Mouse (Mus musculus): ENCODE measurements around the gene Grb10.
A peak's percentile ranks its signal among the peaks of the same experiment; 100 is the strongest.

Gene Grb10

DNA sequence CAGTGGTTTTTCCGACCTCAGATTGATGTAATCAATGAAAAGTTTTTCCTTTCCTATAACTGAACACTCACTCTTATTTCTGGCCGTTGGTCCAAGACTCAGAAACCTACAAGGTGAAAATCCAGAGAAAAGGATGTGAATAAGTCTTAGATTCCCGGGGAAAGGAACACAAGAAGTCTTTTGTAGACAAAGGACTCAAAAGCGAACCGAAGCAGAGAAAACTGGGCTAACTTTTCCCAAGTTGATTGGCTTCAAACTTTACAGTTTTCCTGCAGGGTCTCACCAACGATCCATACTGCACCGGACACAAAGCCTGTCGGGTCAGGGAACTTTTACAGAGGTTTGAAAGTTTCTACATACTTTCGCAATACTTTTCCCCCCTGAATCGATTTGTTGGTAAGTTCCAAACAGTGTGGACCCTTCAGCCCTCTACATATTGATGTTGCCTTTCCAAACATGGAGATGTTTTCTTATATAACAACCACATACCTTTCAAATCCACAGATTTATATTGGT, at the start of gene Grb10:
Gene Grb10, minus strand, starts transcription at position 214 of the 516 bp plus-strand sequence.
- DNase-seq = no peak

DNA sequence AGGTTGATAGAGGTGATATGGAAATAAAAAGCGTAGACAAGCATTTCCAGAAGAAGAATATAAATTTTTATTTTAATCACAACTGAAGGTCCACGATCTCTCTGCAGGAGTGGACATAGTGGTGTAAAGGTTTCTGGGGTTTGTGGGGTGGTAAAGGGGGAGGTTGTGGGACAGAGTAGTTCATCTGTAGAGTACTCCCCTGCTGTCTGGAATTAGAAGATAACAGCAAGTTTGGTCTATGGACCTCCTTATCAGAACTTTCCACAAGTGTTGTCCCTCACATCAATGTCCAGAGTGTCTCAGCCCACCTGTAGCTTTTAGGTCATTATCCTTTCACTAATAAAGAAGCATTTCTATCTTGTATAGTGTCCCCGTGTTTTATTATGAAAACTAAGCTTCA, 43.2 kb upstream of the Grb10 start:
- DNase-seq = no peak

DNA sequence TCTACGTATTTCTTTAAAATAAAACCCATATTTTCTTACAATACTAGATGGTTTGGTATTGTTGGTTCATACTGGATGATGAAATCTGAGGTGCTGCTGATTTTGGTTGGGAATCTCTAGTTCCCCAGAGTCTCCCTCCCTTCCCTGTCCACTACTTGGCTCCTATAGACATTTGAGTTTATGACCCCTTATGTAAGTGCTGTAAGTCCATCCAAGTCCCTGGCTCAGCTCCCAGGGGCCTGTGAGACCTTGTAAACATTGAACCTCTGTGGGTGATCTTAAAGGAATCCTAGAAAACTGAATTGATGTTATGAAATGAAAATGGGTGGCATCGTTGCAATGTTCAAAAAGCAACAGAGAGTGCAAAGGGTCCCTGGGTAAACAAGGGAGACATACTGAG, 40.7 kb upstream of the Grb10 start:
- DNase-seq = no peak

DNA sequence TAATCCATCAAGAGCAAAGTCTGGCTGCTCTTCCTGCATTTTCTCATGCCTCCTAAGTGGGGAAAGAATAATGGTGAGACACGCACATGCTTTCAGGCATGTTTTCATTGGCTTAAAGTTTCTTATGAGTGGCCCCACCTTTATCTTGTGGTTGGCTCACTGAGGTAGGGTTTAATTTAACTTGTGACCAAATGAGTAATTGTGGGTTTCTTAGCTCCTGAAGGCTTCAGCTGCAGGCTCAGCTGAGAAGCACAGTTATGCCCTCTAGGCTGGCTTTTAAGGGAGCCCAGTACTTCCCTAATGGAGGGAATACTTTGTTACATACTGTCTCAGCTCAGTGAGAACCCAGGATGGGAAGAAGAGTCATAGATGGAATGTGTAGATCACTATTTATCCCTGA, 37.0 kb upstream of the Grb10 start:
- DNase-seq = no peak

DNA sequence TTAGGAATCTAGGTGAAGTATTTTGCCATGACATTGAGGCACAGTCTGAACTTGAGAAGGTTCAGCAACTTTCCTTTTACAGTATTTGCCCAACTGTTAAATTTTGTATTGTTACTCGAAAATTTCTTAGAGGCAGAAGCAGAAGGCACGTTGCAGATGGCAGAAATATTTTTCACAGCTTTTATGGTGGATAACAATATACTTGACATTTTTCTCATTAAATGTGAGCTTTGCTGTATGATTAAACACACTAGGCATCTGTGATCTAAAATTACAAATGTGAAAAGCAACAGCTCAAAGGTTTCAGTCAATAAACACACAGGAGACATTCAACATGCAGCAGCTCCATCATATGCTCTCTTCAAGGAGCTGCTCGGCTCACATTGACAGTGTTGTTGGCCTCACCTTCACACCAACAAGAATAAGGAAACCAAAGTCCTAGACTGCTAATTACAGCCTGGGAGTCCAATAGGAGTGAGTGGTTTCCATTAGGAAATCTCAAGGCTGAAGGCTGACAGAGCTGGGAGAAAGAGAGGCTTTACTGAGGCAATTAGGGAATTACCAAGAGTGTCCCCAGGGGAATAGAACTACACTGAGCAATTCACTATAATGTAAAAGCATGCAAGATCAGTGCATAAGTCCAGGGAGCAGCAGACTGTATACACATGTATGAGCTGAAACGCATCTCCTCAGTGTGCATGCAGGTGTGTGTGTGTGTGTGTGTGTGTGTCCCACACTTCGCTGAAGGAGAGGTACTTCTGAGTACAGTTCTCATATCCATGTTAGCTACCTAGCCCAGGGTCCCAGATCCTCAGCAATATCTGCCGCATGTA, 35.1 kb upstream of the Grb10 start:
- DNase-seq = no peak

DNA sequence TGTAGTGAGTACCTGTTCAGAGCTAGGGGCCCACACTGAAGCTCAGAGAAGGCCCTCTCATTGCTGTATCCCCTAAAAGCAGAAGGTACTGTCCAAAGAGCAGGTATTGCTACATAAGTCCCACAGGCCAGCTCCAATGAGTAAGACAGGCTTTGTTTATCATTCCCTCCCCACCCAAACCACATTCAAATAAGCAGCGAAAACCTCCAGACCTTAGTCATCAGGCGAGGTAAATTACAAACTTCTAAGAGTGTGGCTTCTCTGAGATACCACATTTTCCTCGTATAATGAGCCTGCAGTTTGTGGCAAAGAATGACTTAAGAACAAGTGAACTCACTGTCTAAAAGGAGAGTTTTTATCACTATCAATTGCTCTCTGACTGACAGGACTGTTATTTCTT, 33.8 kb upstream of the Grb10 start:
- DNase-seq = no peak

DNA sequence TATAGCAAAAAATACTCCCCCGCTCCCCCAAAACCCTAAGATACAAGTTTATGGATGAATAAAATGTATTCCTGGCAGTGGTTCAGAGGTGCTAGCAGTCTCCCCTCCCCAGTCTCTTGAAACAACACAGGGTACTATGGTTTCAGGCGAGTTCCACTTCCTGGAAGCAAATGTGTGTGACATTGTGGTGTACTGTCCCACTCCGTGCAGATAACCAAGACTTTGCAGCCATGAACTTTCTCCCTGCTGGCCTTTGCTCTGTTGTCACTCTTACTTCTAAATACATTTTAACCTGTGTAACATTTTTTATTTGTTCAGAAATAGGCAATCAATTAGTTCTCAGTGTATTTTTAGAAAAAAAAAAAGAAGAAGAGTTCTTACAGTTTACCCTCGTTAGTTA, 20.5 kb upstream of the Grb10 start:
- DNase-seq = no peak

DNA sequence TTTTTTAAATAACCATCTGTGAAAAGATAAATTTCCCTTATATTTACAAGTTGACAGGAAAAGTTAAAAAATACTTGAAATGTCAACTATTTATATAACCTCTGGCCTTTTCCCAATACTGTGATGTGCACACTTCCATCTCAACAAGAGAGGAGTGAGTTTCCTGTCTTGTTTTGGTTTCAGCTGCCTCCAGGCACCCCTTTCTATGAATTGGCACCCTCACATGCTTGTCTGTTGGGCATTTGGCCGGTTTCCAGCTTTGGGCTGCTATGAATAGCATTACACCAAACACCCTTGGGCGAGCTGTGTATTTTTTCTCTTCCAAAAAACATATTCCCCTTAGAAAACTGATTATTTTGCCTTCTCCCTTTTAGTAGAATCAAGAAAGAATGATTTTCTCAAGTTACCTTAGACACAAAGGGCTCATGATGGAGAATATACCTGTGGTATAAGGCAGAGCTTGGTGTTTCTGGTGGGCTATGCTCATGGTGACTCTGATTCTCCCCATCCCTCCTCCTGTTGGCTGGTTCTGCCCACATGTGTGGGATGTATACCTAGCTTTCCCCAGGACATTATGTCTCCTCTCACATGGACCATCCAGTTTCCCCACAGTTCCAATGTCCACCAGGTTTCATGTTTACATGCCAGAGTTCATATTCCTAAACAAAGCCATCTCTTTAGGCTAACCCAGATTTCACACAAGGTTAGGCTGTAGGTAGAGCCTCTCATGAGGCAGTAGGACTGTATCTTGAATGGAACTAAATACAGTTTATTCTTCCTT, 10.3 kb upstream of the Grb10 start:
- DNase-seq = peak; percentile 19

DNA sequence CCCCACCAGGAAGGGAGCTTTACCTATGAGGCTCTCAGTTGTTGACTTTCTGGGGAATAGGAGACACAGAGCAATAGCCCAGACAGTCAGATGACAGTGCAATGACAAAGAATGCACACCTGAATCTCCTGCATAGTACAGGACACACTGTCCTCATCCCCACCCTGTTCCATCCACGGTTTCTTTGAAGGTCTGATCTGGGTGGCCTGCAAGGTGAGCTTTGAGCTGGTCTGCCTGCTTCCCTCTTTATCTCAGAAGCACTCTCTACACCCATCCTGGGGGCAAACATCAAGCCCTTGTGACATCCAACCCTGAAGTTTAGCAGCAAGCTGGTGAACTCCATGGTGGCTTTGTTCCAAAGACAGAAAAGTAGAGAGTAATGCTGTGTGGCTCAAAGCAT, 9.7 kb upstream of the Grb10 start:
- no peak for DNase-seq

DNA sequence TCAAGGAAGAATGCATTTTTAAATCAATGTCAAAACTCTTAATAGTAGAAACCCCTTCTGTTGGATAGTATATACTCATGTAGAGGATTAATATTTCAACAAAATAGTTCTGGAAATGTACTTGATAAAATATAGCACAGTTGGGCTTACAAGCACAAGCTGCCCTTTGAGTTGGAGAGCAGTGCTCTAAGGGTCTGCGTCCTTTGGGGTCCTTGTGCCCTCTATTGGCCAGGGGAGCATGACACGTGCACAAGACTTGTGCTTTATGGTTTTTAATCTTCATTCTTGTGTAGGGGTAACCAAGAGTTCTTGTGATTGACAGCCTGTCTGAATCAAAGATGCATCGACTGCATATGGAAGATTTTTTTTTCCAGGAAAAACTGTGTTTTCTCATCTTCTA, 5.8 kb upstream of the Grb10 start:
- no peak for DNase-seq

DNA sequence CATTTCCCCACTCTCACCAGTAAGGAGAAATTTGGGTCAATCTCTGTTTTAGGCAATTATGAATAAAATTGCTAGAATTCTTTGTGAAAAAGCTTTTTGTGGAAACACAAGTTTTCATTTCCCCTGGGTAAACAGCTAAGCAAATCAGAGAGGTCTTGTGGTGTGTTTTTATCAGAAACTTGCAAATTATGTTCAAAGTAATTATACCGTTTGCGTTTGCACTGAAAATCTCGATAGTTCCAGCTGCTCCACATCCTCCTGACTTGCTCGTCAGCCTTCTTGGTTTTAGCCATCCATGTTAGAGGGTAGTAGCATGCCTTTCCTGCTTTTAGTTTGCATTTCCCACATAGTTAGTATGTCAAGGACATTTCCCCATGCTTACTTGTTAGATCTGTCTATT, 3.3 kb upstream of the Grb10 start:
- no peak for DNase-seq

DNA sequence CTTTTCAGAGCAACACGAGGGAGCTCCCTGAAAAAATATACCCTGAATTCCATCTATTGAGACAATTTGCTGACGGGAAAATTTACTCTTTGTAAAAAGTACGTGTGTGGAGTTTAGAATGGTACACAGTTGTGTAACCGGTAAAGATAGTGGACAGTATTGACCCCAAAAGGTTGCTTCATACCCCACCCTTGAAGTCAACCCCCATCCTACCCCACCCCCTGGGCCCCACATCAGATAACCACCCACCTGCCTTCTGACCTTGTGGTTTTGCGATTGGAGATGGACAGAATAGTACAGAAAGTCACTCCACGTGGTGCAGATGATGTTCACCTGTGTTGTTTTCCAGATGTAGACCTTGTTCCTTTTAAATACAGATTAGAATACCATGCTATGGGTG, 2.9 kb upstream of the Grb10 start:
- DNase-seq = no peak

DNA sequence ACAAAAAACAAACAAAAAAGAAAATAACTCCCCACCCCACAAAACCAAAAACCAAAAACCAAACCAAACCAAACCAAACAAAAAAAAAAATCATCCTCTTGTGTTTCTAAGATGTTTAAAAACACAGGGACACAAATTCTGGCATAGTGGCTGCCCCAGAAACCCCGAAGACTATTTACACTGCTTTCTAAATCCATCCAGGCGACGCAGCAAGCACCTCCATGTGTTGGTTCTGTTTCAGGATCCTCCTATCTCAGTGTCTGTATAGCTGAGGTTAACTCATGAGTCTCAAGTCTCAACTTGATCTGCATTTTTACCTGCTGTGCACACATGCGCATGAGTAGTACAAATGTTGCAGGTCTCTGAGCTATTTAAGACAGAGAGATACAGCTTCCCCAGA, 1.9 kb upstream of the Grb10 start:
- no peak for DNase-seq

DNA sequence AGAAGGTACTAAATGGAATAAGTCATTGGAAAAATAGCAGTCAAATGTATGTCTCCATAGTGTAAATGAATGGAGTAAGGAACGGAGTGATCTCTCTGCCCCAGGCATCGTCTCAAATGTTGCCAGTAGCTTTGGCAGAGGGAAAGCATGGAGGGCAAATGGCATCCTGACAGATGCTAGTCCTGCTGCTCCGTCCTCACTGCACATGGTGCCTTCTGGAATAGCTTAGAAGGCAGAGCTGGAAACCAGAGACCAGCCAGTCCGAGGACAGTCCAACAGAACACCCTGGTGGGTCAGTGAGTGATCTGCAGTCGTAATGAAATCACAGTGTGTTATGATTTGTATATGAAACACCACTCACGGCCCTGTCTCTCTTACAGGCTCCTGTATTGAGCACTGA, 1.3 kb upstream of the Grb10 start:
- DNase-seq = no peak

DNA sequence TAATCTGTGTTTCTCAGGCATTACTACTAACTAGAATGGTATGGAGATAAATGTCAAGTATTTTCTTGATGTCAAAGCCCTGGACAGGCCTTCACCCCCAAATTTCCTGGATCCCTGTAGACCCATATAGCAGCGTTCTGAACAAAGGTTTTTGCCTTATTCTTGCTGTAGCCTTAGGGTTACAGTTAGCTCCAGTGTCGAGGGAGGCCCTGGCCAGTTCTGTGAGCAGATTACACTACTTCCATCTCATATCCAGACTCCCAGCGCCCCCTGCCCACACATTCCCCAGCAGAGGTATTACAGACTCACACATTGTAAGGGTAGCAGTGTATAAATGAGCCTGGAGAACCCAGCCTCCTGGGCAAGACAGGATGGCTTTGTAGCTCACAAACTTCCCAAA, 615 bp upstream of the Grb10 start:
- DNase-seq = peak; percentile 62

DNA sequence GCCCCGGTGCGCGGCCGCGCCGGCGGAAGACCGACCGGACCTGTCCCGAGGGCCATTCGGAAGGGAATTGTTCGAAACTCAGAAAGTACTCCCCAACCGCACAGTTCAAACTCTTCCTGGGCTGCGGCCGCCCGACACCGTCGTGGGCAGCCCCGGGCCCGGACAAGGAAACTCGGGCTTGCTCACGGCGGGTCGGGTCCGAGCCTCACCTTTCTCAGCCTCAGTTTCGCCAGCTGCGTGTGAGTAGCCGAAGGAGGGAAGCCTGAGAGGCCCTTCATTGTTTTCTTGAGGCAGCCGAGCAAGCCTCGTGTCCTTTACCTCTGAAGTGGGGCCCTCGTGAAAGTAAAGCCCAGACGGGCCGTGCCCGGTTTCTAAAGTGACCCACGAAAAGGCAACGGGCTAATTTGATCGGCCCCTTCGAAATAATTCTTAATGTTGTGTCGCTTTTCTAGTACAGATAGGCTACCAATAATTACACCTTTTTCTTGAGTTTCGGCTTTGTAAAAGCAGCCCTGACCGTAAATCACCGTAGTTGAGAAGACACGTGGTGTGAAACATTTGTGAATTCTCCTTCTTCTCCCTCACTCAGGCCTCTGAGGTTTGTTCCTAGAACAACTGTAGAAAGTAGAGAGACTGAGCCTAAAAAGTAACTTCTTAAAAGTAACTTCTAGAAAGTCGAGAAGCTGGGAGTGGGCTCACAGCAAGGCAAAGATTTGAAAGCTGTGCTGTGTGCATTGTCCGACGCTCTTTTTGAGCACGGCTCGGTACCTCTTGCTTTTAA, 604 bp downstream of the Grb10 start:
- no peak for DNase-seq

DNA sequence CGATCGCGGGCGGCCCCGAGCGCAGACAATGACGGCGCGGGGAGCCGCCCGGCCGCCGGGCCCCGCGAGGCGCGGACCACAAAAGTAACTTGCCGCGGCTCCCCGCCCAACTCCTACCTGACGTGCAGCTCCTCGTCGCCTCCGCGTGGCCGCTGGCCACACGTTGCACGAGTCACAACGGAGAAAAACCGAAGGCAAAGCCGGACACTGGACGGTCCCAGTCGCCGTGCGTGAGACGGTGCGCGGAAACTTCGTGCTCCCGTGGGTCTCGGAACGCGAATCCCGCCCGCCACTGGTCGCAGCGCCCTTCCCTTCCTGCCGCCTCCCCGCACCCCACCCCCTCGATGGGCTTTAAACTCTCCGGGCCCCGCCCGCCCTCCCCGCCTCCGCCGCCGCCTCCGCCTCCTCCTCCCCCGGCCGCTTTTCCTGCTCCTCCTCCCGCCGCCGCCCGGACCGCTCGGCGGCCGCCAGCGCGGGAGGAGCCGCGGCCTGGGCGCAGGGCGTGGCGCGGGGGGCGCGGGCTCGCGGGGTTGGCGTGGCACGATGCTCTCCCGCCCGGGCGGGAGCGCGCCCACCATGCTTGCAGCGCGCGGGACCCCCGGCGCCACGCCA, 1.3 kb downstream of the Grb10 start:
- DNase-seq = peak; percentile 84

DNA sequence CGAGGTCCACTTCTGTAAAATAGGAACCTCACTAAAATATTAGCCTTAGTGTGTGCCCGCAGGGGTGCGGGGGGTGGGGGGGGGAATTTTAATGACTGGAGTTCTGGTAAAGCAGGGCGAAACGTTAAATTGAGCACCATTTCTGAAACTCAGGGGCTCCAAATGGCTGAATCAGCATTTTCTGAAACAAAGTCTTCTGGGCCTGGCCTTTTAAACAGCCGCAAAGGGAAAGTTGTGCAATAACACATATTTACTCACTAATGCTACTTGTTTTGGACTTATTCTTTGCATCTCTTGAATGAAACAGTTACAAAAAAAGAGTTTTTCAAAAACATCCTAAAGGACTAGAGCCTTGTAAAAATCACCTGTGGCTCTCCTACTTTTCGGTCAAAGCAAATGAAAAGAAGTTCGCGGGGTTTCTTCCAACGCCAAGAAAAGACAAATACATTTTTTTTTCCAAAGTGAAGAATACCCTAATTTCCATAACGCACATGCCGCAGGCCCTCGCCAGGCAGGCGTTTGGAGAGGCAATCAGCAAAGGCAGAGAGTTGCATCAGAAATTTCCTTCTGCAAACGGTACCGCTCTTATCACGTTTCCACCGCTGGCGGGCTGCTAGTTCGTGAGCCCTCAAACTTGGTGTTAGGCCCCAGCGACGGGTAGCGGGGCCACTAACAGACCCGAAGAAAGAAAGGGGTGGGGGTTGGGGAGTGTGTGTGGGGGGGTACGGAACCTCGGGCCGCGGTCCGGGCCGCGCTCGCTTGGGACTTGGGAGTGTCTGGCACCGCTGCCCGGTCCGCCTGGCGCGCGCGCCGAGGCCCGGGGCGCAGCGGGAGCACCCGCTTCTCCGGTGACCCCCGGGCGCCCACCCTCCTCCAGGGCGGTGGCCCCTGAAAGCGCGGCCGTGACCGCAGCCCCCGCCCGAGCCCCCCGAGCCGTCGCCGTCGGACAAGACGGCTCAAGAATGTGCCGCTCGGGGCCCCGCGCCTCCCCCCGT, 2.3 kb downstream of the Grb10 start:
- DNase-seq = peak; percentile 36

DNA sequence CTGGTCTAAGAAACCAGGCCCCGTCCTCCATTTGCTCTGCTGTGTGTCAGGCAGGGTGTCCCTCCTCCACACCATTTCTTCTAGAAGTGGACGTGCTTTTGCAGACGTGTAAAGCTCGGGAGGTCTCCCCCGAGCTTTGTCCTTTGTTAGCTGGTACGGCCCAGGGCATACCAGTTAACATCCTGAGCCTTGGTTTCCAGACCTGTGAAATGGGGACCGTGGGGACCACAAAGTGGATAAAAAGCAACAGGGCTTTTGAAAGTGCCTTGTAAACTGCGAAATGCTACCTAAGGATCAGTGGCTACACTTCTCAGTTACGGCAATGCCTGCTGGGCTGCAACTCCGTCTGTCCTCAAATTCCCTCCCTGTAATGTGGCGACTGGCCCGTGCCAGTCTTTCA, 3.2 kb downstream of the Grb10 start:
- DNase-seq = peak; percentile 10

DNA sequence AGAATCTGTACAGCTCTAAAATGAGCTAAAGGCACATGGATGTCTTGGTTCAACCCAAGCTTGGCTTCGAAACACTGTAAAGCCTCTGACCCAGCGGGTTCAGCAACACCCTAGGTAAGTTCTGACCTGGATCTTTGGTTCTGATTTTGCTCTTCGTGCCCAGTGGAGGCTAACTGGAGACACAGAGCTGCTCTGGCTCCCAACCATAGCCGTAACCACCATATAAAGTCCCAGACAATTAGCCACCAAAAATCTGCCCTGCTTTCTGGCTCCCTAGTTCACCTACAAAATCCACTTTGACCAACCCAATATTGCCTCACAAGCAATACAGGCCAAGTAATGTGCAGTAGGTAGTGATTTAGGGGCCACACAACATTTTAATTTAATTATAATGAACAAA, 3.7 kb downstream of the Grb10 start:
- DNase-seq = no peak

DNA sequence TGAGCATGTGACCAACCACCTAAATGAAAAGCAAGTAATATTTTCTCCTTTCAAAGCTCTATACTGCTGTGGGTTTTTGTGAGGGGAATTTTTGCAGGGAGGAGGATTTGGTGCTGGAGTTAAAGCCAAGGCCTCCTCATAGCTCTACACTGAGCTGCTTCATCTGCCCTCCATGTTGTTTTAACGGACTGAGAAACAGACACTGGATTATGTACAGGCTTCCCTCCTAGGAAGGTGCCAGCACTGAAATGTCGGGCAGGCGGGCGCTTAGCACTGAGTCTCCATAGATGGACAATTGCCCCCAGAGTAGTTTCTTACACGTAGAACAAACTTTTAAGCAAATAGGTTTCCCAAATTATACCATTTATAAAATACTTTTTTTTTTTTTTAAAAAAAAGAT, 4.1 kb downstream of the Grb10 start:
- no peak for DNase-seq

DNA sequence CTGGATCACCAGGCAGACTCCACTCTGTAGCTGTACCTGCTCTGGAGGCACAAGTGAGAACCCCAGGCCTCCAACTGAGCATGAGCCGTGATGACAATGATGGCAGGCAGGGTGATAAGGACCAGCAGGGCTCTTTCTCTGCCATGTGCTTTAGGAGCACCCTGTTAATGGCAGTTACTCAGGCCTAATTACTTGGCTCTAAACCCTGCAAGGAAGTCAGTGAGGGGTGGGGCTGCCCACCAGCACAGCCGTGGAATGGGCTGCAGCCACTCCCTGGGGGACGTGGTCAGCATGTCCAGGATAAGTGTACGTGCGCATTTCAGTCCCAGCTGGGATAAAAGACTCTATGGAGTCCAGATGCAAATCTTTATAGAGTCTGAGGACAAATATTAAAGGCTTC, 5.7 kb downstream of the Grb10 start:
- peak; percentile 31 for DNase-seq
